Mouse (Mus musculus): ENCODE data around the gene Ldlrad2.

Gene Ldlrad2

DNA sequence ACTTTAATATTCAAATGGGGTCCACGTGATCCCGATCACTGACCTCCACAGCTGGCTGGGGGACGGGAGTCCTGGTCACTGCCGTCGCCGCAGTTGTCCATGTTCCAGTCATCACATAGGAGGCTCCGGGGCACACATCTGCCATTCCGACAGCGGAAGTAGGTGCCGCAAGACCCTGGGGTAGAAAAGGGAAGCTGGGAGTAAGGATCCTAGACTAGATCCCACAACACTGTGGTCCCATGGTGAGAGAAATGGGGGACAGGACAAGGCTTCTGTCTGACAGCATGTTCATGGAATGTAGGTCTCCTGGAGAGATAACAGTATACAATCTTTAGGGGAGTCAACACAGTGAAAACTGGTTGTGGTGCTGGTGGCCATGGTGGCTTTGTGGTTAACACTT lies at the start of gene Ldlrad2:
TSS of gene Ldlrad2 (minus strand) at position 101 of the 400 bp plus-strand sequence.
- ChIA-PET CTCF (no interaction called here), POLR2A (interaction anchor here in 1 of 4 experiments (0.9 to 1.6 kb wide), 2 partner anchors 12 to 19 kb away, joined by 3 to 6 read pairs; partner anchors contain the start of gene Usp48)

DNA sequence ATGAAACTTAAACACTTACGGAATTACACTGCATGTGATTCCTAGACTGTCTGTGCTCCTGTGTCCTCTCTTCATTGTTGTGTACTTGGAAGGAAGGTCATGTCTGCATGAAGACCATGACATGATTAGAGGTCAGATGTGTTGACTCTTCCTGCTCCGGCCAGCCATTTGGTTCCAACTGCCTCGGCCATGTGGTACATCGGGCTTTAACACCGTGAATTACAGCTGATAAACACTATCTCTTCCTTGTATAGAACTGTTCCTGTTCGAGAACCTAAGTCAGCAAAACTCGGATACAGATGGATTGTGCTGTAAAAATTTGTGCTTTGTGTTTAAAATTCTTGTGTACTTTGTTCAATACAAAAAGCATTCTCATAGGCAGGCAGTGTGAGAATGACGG lies 48.5 kb upstream of the Ldlrad2 start:
- POLR2A ChIA-PET, result interaction anchor here in 3 of 4 experiments (0.6 to 24.6 kb wide), 12 partner anchors 9 to 29 kb away, joined by 3 to 547 read pairs (median 4); partner anchors contain the start of gene Usp48 (in 2 of the 3)
- CTCF ChIA-PET, result interaction anchor here in 1 of 4 experiments (1.0 kb wide), 1 partner anchor 23 kb away, joined by 3 read pairs; no protein-coding TSS in a partner anchor

DNA sequence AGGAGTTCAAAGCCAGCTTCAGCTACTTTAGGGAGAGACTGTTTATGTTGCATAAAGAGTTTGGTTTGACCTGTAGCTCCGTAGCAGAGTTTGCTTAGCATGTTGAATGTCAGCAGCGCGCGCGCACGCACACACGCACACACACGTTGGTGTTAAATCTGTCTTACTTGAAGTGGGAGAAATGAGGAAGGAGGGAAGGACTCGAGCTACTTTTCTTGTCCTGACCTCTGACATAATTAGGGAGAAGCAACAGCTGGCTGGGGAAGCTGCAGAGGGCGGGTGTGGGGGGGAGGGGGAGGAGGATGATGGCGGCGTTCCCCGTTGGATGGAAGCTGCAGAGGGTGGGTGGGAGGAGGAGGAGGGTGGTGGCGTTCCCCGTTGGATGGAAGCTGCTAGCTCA lies 35.9 kb upstream of the Ldlrad2 start:
- ChIA-PET POLR2A (interaction anchor here in 3 of 4 experiments (0.8 to 24.6 kb wide), 12 partner anchors 10 to 109 kb away, joined by 3 to 547 read pairs (median 7); partner anchors contain the start of gene Usp48 (in 2 of the 3)), CTCF (interaction anchor here in 2 of 4 experiments (0.5 to 1.1 kb wide), 3 partner anchors 10 to 127 kb away, joined by 3 to 6 read pairs (median 4); no protein-coding TSS in a partner anchor)

DNA sequence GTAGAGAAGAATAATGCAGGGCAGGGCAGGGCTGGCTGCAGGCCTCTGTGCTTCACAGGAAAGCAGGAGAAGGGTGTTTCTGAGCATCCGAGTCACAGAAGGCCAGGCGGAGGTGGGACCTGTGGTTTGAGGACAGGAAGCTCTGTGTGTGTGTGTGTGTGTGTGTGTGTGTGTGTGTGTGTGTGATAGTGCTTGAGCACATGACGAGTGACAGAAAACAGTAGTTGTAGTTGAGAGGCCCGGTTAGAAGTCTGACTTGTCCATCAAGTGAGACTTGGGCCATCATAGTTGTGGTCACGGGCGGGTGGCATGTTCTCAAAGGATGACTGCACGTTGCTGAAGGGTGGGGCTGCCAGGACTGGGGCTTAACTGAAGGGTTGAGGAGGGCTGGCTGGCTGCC lies 35.3 kb upstream of the Ldlrad2 start:
- POLR2A ChIA-PET, result interaction anchor here (0.6 to 24.6 kb wide), 11 partner anchors 11 to 40 kb away, joined by 3 to 547 read pairs (median 4); partner anchors contain the start of gene Usp48 (in 2 of the 4)
- CTCF ChIA-PET, result interaction anchor here in 2 of 4 experiments (0.6 to 1.1 kb wide), 3 partner anchors 16 to 1303 kb away, joined by 3 to 6 read pairs (median 4); no protein-coding TSS in a partner anchor

DNA sequence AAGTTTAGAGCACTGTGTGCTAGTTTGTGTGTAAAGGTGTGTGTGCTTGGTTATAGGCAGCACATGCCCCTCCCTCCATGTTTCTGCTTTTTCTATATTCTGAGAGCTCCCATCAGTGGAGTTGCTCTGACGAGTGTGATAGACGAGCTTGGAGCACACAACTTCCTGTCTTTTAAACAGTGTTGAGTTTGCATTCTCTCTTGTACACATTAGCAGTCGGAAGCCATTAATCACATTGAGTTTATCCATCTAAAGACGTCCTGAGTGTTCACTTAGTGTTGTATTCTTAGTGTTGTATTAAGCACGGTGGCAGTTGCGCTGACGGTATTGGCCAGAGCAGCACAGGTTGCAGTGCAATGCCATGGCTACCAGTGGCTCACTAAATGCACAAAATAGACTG lies 34.9 kb upstream of the Ldlrad2 start:
- ChIA-PET CTCF (interaction anchor here in 2 of 4 experiments (0.5 to 0.6 kb wide), 2 partner anchors 8 to 1303 kb away, joined by 4 to 5 read pairs; no protein-coding TSS in a partner anchor), POLR2A (interaction anchor here (0.6 to 24.6 kb wide), 13 partner anchors 10 to 238 kb away, joined by 3 to 547 read pairs (median 4); partner anchors contain the start of gene Usp48 (in 2 of the 4))

DNA sequence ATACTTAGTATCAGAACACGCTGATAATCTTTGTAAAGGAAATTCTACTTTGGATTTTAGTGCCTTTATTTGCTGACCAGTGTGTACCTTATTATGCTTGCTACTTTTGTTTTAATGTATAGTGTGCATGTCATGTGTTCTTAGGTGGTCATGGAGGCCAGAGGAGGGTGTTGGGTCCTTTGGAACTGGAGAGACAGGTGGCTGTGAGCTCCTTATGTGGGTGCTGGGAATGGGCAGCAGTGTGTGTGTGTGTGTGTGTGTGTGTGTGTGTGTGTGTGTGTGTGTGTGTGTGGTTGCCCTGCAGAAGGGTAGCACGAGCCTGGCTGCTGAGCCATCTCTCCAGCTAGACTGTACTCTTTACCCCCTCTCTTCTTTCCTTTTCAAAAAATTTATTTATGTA lies 32.7 kb upstream of the Ldlrad2 start:
- POLR2A ChIA-PET, result interaction anchor here in 3 of 4 experiments (0.6 to 24.6 kb wide), 11 partner anchors 8 to 227 kb away, joined by 3 to 547 read pairs (median 5); partner anchors contain the start of genes Usp48 (in 2 of the 3) and Rap1gap (in 1 of the 3)
- CTCF ChIA-PET, result interaction anchor here in 2 of 4 experiments (0.6 kb wide), 2 partner anchors 11 to 25 kb away, joined by 3 read pairs; no protein-coding TSS in a partner anchor

DNA sequence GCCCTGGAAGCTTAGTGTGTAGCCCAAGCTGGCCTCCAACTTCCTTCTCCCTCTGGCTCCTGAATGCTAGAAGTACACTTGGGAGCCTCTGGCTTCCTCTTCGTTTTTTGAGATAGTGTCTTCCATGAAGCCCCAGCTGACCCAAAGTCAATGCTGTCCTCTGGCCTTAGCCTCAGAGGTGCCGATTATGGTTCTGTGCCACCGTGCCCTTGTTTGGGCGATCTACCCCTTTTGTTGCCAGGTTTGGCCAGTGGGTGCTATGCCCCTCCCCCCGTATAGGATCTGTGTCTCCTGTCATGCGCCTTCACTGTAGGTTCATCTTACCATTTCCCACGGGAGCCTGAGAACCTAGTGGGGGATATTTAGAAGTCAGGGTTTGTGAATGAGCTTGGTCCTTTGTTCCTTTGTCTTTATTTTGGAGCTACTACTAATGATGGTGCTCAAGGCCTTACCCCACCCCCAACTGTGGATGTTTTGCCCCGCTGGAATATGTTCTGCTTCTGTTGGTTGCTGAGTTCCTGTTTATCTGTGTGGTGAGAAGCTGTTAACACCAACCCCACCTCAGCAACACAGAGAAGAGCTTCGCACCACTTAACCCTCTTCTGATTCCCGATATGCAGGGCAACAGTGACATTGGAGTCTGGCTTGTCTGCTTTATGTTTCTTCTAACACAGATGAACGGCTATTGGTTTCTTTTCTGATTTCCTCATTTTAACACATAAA lies 29.2 kb upstream of the Ldlrad2 start:
- ChIA-PET POLR2A (interaction anchor here (0.6 to 14.7 kb wide), 29 partner anchors 8 to 1008 kb away, joined by 3 to 325 read pairs (median 4); partner anchors contain the start of gene Usp48 (in 3 of the 4)), CTCF (interaction anchor here in 2 of 4 experiments (0.6 to 1.3 kb wide), 2 partner anchors 9 to 54 kb away, joined by 3 to 5 read pairs; no protein-coding TSS in a partner anchor)

DNA sequence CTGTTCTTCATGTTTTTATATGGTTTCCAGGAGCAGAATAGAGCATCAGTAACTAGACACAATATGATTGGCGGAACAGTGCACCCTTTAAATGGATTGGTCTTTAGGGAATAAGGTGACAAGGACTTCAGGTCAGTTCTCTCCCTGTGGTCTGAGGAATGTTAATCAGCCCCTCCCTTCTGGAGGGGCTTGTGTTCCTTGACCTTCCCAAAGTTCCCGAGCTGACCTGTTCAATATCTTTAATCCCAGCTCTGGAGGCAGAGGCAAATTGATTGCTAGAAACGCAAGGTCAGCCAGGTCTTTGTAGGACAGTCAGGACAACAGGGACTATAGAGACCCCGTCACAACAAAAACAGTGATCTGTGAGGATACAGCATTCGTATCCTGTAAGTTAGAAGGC lies 24.2 kb upstream of the Ldlrad2 start:
- CTCF ChIA-PET, result interaction anchor here in 1 of 4 experiments (0.8 to 1.5 kb wide), 2 partner anchors 21 to 125 kb away, joined by 3 to 4 read pairs; no protein-coding TSS in a partner anchor
- POLR2A ChIA-PET, result interaction anchor here (0.6 to 14.7 kb wide), 42 partner anchors 9 to 257 kb away, joined by 3 to 325 read pairs (median 4); partner anchors contain the start of gene Hspg2 (in 2 of the 4)

DNA sequence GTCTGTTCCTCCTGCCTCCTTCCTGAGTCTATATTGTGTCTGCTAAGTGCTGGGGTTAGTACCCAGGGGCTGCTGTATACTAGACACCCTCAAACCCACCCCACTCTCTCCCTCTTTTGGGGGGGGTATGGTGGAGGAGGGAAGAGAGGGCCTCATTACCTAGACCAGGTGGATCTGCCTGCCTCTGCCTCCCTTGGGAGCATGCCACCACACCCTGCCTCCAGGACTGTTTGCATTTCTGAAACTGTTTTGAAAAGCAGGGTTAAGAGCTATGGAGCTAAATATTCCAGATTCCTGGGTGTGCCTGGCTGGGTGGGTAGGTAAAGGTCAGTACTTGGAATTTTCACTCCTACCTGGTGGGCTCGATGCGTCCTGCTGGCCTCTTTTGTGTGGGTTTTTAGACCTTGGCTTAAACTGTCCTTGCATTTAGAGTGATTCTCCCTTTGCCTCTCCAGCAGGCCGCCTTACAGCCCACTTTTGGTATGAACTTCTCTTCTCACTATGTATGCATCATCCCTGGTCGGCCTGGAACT lies 22.8 kb upstream of the Ldlrad2 start:
- POLR2A ChIA-PET, result interaction anchor here (0.5 to 14.7 kb wide), 36 partner anchors 8 to 1403 kb away, joined by 3 to 325 read pairs (median 4); partner anchors contain the start of genes Hspg2 (in 1 of the 4) and Rap1gap (in 1 of the 4)
- CTCF ChIA-PET, result interaction anchor here in 2 of 4 experiments (0.6 to 1.0 kb wide), 3 partner anchors 20 to 174 kb away, joined by 3 read pairs; no protein-coding TSS in a partner anchor

DNA sequence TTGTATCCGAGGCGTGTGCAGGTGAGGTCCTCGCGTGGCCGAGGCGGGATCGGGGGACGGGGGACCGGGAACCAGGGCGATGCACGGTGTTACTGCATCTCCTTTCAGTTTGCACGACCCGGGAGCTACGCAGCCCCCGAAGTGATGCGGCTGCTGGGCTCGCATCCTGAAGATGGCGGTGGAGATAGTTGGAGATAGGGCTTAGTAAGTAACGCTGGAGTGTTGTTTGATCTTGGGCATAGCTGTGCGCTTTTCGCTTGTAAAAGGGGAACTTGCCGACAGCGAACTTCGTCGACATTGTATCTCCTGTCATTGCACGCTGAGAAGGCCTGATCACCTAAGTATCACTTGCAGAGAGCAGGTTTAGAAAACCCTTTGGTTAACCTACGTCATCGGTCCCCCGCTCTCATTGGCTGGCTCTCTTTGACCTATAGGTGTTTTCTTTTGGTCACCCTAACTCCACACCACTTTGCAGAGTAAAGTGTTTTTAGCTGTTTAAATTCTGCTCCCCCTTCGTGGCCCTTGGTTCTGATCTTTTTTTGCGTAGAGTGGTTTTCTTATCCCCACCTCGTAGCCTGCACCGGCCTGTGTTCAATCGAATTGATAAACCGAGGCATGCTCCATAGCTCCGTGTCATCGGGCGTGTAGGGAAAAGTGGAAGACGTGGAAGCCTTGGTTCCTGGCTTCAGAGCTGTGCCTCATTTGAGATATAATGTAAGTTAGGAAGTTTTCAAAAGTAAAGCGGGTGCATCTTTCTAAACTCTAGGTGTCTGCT lies 20.3 kb upstream of the Ldlrad2 start:
- CTCF ChIA-PET, result interaction anchor here in 3 of 4 experiments (0.5 to 2.1 kb wide), 7 partner anchors 9 to 870 kb away, joined by 3 to 12 read pairs (median 3); no protein-coding TSS in a partner anchor

DNA sequence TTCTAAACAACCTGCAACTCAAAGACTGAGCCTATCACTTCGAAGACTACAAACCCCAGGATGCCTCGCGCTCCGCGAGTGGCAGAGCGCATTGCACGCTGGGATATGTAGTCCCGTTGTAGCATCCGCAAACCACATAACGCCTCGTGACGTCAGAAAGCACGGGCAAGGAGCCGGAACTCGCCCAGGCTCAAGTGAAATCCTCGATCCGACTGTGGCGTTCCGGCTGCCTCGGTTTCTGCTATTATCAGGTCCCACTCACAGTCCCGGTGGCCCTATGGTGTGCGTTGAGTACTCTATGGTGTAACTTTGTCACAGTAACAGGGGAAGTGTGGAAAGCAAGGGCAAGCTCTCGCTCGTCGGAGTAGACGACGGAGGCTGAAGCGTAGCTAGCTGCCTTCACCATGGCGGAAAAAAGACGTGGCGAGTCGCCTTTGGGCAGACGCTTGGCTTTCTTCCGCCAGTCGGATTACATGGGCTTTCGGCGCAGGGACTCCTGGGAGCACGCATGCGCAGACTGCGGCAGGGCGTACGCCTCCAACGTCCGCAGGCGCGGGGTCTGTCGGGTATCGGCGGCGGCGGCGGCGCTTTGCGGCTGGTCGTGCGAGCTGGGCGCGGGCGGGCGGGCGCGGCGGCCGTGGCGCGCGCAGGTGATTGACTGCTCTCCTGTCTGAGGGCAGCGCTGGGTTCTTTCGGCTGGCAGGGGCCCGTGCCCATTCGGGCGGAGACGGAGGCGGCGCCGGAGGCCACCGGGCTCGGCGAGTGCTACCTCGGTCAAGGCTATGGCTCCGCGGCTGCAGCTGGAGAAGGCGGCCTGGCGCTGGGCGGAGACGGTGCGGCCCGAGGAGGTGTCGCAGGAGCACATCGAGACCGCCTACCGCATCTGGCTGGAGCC lies 19.5 kb upstream of the Ldlrad2 start, which contains the start of gene Usp48:
TSS of gene Usp48 (plus strand) at position 155 of the 895 bp plus-strand sequence.
- ChIA-PET POLR2A (interaction anchor here (0.5 to 14.7 kb wide), 65 partner anchors 8 to 1407 kb away, joined by 3 to 325 read pairs (median 7); partner anchors contain the start of genes Hspg2 (in 2 of the 4) and Cdc42 (in 1 of the 4)), CTCF (interaction anchor here in 3 of 4 experiments (0.6 to 2.1 kb wide), 7 partner anchors 10 to 93 kb away, joined by 3 to 12 read pairs (median 4); no protein-coding TSS in a partner anchor)

More for the DNA sequence above, 20.3 kb upstream of the Ldlrad2 start:
- POLR2A ChIA-PET, result interaction anchor here (0.6 to 14.7 kb wide), 65 partner anchors 8 to 767 kb away, joined by 3 to 325 read pairs (median 8); partner anchors contain the start of genes Hspg2 (in 2 of the 4) and Cdc42 (in 1 of the 4)

DNA sequence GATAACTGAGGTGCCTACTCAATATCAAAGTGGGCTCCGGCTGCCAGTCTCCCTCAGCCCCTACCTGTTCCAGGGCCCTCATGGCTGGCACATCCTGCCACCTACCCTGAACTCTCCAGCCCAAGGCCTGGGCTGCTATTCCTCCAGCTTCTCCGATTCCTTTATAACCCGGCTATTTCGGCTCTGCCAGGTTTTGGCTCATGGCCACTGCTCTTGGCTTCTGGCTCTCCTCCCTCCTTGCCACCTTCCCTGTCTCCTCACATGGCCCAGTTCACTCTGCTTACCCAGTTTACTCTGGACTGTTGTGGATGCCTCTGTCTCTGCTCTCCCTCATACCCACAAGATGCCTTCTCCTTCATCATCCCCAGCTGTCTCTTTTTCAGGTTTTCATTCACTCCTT lies 16.6 kb upstream of the Ldlrad2 start:
- CTCF ChIA-PET, result interaction anchor here in 1 of 4 experiments (0.7 to 1.6 kb wide), 2 partner anchors 13 to 14 kb away, joined by 3 to 6 read pairs; no protein-coding TSS in a partner anchor
- POLR2A ChIA-PET, result interaction anchor here in 2 of 4 experiments (0.6 to 2.6 kb wide), 9 partner anchors 8 to 122 kb away, joined by 3 to 9 read pairs (median 4); partner anchors contain the start of gene Hspg2 (in 1 of the 2)

DNA sequence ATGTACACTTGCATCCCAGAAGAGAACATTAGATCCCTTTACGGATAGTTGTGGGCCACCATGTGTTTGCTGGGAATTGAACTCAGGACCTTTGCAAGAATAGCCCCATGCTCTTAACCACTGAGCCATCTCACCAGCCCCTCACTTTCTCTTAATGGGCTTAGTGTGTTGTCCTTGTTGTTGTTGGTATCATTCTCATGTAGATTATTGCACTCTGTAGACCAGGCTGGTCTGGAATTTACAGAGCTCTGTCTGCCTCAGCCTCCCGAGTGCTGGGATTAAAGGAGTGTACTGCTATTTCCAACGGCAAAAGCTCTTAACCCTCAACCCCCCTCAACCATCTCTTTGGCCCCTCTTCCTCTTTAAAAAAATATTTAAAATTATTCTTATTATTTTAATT lies 15.2 kb upstream of the Ldlrad2 start:
- ChIA-PET POLR2A (interaction anchor here (0.8 to 2.6 kb wide), 15 partner anchors 9 to 212 kb away, joined by 3 to 9 read pairs (median 4); no protein-coding TSS in a partner anchor), CTCF (interaction anchor here in 1 of 4 experiments (0.7 to 1.6 kb wide), 3 partner anchors 12 to 136 kb away, joined by 3 to 6 read pairs (median 4); no protein-coding TSS in a partner anchor)

DNA sequence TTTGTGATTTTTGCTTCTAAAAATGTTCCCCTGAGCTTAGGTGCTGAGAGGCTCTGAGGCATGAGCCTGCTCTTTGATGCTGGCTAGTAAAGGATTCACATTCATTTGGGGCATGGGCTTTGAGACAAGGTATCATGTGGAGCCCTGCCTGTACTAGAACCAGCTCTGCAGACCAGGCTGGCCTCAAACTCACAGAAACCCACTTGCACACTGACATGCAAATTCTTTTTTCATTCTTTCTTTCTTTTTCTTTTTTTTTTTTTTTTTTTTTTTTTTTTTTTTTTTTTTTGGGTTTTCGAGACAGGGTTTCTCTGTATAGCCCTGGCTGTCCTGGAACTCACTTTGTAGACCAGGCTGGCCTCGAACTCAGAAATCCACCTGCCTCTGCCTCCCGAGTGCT lies 14.7 kb upstream of the Ldlrad2 start:
- ChIA-PET POLR2A (interaction anchor here in 3 of 4 experiments (1.0 to 2.6 kb wide), 11 partner anchors 10 to 71 kb away, joined by 3 to 9 read pairs (median 5); no protein-coding TSS in a partner anchor), CTCF (interaction anchor here in 1 of 4 experiments (0.9 kb wide), 1 partner anchor 136 kb away, joined by 4 read pairs; no protein-coding TSS in a partner anchor)

DNA sequence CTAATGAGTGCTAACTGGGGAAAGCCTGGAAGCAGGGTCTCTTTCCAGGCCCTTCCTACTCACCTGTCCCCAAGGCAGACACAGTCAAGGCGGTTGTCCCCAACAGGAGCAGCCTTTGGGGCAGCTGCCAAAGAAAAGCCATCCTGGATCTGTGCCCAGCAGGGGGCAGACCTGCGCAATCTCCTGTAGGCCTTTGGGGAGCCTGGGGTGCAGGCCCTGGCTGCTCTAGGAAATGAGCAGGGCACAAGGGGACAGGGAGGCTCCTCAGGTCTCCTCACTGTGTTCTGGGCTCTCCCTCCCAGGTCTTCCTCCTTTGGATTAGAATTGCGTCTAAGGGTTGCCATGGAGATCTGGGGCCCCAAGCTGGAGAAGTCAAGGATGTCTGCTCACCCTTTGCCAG lies 7.4 kb upstream of the Ldlrad2 start:
- CTCF ChIA-PET, result interaction anchor here (0.5 to 2.9 kb wide), 16 partner anchors 11 to 220 kb away, joined by 3 to 12 read pairs (median 3); partner anchors contain the start of gene Usp48 (in 2 of the 4)
- POLR2A ChIA-PET, result interaction anchor here in 3 of 4 experiments (0.7 to 5.1 kb wide), 11 partner anchors 12 to 221 kb away, joined by 3 to 23 read pairs (median 4); partner anchors contain the start of gene Usp48 (in 3 of the 3)

All from embryonic stem cell, embryonic (primary cell).